Mouse (Mus musculus) gastrocnemius, adult 18-20 months (tissue): Measurements from ENCODE around the gene Gga2. TPM values are rescaled to one million over a fixed set of nuclear protein-coding genes. Genes with fewer than 3 reads are reported as not detected.

Source experiments
- DNase-seq: peaks from one replicate; pipeline ENCODE4 v3.0.0; 2021; ENCODE audit warnings: low spot score
- total RNA-seq, 2 experiments: library from RNA; stranded (reverse); gene quantifications; 2 replicates each; pipeline ENCODE4 v1.2.3; 2021

The Gga2 gene
- total RNA-seq, 2 experiments from 2014 or later, result 11.8 to 14.8 TPM

DNA sequence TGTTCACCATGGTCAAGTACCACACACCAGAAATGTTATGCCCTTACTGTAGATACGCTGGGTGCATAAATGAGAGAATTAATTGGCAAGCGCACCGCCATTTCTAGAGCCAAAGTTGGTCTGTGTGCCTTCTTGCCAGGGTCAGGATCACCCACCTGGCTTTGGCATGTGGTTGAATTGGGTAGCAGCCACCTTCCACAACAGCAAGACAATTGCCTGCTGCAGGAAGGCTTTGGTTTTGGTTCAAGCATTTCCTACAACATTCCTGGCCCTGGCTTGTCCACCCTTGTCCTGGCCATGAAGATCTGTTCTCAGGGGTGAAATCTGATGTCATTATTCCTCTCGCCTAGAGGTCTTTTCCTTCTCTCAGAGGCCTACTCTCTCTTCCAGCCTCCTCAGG is 8.7 kb downstream of the Gga2 start:
- no peak for DNase-seq

DNA sequence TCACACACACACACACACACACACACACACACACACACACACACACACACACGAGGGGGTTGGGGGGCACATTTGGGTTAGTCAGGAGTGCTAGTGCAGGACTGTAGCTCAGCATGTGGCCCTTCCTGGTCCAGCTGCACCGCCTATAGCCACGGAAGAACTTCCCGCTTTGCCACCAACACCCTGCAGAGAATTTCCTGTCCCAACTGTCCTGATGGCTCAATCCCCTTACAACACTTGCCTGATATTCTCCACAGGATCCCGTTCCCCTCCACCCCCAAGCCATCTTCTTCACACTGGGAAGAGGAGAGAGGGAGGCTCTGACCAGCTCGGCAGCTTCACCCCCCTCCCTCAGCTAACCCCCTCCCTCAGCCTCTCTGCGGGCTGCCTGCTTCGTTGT is 20.6 kb downstream of the Gga2 start:
- DNase-seq, result no peak

DNA sequence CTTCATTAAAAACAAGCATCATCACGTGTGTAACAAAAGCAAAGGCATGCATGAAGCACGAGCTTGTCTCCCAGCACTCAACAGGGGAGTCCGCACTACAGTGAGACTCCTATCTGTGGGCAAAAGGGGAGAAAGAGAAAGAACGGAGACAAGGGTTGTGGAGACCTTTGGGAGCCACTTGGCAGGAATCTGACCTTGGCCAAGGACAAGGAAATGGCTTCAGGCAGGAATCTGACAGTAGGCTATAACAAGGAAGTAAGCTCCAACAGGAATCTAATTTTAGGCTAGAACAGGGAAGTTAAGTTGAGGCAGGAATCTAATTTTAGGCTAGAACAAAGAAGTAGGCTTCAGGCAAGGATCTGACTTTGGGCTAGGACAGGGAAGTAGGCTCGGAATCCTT is 25.1 kb downstream of the Gga2 start:
- no peak for DNase-seq

DNA sequence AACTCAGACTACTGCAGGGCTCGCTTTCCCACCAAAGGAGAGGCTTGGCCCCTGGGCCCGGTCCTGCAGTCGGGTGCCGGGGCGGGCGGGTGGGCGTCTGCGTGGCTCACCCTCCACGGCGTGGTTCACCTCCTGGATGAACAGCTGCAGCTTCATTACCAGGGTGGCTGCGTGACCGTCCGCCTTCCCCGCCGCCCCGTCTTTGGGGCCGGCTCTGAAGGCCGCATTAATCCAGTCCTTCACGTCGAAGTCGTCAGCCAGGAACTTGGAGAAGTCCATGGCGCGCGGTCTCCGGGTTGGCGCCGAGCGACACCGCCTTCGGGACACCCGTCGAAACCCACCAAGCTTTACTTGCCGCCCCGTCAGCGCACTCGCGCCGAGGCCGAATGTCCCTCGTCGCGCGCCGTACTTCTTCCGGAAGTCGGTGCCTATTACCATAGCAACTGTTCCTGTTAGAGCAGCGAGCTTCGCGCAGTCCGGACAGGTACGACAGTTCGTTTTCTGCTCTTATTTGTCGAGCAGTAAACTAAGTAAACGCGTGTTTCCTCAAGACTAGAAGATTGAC is 39.6 kb downstream of the Gga2 start, which contains the start of gene Cog7:
Gene Cog7, minus strand, starts transcription at position 405 of the 565 bp plus-strand sequence.
- peak; percentile 92 for DNase-seq

DNA sequence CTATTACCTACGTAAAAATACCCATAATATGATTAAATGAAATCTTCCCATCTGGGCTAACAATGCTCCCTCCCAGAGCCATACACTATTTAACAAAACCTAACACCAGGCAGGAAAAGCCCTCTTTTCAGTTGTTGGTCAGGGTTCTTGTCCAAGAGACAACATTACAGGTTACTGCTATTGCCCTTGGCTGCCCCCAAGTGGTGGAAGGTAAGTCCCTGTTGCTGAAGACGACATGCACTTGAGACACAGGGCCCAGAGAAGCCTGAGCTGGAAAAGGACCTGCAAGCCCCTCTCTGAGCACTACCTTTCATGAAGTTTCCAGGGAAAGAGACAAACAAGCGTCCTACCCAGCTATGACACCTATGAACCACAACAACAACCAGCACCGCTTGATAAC is 46.0 kb downstream of the Gga2 start:
- peak; percentile 12 for DNase-seq

DNA sequence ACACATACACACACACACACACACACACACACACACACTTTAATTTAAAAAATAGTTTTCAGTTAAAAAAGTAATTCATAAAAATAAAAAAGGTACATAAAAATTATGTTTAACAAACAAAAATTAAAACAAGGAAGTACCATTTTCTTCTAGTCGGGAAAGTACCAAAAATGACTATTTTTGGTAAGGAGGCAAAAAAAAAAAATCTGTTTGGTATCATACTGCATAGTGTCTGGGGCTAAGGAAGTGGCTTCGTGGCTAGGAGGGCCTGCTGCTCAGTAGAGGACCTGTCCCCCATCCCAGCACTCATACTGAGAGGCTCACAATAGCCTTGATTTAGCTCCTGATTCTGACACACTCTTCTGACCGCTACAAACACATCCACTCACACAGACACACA is 49.3 kb downstream of the Gga2 start:
- no peak for DNase-seq

DNA sequence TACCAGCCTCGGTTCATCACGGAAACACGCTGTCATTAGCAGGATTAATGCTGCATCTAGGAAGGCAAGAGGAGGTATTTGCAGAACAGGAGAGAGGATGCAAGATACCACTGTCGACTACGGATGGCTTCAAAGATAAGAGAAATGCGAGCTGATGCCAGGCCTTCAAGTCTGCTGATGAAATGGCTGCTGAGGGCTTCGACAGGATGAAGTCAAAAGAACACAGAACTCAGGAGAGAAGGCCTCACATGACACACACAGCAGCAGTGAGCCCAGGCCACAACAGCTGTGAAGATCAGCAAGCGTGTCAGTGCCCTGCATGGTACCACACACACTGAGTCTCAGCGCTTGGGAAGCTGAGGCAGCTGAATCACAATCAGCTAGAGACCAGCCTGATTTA is 50.8 kb downstream of the Gga2 start:
- no peak for DNase-seq

DNA sequence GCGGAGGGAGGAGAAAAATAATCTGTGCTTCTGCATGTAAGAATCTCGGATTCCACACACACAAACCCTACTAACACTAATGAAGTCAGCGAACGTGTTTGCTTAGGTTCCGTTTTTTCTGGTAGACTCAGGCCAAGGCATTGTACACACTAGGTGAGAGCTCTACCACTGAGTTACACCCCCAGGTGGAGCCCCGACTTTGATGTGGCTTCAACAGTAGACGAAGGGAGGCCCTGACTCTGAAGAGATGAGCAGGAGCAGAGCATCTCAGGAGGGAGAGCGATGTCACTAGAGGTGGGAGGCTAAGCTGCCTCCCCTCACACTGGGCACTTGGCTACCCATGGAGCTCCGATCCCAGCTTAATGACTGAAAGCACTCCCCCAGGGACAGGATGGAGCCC is 52.2 kb downstream of the Gga2 start:
- no peak for DNase-seq

DNA sequence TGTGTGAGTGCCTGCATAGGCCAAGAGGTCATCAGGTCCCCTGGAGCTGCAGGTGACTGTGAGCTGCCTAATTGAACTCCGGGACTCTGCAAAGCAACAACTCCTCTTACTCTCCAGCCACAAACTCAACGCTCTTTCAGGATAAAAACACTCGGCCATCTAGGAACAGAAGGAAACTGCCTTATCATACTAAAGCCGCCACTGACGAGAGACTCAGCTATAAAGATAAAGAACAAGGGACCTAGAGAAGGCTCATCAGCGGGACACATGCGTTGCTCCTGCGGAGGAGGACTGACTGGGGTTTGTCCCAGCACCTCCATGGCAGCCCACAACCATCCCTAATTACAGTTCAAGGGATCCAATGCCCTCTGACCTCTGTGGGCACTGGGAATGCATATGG is 52.8 kb downstream of the Gga2 start:
- no peak for DNase-seq

DNA sequence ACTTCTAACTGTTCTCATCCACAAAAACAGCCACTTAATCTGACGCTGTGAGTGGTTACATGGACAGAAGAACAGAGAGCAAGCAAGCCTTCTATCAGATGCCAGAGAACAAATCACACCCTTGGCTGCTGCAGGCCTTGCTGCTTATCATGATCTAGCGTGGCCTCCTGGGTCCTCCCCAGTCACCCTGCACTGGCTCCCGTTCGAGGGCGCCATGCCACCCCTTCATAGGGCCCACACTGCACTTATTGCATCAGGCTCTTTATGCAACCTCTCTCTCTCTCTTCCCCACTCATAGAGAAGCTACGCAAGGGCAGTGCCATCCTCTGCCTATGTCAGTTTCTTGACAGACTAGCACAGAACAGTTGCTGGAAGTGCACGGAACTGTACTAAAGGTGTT is 54.9 kb downstream of the Gga2 start:
- no peak for DNase-seq

DNA sequence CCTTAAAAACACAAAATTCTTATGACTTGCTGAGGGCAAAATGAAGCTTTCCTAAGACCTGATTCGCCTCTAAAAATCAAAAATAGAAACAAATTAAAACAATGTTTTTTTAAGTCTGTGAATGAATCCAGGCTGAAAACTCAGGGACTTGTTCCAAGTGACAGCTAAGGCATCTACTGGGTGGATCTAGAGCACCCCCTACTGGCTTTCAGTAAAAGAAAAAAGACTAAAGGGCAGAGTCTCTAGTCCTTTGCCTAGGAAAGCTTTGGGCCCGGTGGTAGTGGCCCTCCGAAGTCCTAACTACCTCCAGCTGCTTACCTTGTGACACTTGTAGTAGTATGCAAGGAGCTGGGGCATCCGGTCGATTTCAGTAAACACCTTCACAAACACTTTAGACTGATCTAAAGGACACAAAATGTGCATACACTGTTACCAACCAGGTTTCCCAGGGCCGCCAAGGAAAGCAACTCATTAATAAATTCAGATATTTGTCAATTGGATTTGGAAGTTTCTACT is 57.1 kb downstream of the Gga2 start:
- peak; percentile 48 for DNase-seq

DNA sequence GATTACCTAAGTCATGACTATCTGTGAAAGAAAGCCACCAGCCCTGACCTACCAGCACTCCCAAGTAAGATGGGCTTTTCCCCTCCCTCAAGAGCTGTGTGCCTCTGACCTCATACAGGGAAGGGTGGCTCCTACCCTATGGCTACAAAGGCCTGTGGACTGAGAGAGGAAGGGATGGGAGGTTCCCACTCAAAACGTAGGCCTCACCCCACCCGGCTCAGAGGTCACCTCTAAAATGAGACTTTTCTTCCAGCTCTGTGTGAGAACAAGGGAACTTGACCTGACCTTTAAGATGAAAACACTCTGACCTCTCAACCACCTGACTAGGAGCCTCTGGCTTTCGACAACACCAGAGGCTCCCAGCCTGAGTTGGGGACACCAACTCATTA is 58.5 kb downstream of the Gga2 start:
- DNase-seq, result no peak

DNA sequence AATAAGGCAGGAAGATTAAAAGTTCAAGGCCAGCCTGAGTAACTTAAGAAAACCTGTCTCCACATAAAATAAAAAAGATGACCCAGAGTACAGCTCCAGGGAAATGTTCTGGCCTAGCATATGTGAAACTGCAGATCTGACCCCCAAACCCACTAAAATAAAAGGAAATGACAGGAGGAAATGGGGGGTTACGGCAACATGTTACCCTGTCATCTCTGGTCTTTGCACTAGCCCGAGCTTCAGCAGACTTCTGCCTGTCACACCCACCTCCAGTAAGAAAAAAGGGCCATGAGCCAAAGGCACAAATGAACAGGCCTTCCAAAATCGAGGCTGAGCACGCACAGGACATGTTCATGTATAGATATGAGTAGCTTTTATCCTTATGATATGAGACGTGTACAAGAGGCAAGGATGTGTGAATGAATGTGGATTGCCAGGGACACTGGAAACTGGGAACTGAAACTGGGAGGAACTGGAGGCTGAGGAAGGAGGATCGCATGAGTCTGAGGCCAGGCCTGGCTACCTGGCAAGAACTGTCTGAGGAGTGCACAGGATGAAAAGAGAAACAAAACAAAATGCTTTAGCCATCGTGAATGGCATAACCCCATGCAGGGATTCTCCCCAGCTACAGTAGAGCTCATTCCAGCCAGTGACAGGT is 59.0 kb downstream of the Gga2 start:
- no peak for DNase-seq

DNA sequence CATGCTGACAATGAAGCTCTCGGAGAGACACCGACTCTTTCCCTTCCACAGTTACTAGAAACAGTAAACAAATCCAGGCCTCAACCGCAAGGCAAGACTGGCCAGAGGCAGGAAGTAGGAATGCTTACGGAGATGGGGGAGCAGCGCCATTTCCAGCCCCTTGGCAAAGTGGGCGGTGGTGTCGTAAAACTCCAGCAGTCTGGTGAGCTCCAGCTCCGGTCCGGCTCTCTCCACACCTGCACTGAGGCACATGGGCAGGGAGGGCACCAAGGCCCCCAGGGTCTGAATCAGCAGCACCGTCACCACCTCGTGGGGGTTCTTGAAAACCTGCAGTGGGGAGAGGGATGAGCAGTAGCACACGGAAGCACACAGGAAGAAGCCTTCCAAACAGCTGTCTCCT is 65.2 kb downstream of the Gga2 start:
- DNase-seq, result no peak

DNA sequence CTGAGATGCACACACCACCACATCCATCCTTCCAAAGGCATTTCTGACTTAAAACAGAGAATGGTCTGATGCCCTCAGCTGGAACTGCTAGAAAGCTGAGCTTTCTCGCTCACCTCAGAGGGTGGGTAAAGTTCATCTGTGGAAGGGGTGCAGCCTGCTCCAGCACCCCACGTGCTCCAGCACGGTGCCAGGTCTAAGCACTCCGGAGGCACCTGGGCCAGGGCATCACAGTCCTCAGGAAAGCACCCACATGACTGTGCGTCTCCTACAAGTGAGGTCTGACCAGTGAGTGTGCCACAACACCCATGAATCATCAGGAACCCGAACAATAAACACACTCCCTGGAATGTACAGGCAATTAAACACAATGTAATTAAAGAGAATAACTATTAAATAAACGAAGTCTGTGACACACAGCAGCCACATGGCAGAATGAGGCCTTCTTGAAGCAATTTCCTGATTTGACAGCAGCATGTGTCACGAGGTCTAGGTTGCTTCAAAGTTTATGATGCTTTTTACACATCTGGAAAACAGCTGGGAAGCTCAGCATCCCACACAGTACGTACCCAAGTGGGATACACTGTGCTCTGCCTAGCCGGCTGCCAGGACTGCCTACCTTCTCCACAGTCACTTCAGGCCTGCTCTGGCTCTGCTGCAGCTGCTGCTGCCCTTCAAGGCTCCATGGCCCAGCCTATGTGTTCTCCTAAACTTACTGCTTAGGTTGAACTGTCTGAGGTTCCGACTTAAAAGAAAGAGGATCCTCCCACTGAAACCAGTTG is 65.9 kb downstream of the Gga2 start:
- no peak for DNase-seq

DNA sequence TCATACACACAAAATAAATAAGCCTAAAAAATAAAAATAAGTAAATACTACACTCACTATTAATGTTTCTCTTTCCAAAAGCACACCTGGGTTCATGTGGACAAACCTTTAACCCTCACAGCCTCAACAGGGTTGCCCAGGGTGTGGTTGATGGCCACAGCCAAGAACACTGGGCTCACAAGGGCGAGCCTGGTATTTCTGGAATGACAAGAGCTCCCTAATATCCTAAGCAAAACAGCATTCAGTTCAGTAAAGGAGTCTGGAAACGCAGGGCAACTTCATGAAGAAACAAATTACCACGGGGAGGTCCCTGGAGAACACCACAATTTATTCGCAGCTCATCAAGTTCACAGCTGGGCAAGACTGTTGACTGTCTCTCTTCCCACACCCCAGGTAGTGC is 73.5 kb downstream of the Gga2 start:
- no peak for DNase-seq

DNA sequence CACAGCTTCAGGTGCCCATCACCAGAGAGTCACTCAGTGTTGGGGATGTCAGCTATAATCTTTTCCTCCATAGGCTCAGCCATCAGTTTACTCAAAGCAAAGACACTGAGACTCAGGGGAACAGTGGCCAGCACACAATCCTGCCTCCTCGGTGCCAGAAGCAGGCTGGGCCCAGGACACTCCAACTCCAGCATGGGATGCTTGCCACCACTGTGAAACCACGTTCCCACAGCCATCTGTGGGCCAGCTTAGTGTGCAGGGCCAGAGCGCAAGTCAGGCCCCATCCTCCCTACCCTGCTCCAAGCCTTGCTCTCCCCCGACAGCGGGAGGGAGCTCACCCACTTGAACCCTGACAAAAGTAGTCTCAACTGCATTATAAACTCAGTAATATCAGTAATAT is 74.8 kb downstream of the Gga2 start:
- no peak for DNase-seq

DNA sequence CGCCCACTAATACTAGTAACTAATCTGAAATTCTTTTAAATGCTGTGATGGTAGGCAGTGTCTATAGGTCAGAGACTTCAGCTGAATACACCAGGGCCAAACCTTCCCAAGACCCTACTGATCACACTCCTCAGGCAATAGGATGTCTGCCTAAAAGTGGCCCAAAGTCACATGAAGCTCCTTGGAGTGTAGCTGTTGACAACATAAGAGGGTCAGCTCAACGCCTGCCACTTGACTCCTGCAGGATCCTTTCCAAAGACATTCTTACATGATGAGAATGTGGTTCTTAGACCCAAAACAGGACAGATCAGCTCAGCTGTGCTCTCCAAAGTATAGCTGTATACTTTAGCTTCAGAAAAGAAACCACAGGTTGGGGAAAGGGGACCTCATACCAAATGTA is 78.7 kb downstream of the Gga2 start:
- no peak for DNase-seq

DNA sequence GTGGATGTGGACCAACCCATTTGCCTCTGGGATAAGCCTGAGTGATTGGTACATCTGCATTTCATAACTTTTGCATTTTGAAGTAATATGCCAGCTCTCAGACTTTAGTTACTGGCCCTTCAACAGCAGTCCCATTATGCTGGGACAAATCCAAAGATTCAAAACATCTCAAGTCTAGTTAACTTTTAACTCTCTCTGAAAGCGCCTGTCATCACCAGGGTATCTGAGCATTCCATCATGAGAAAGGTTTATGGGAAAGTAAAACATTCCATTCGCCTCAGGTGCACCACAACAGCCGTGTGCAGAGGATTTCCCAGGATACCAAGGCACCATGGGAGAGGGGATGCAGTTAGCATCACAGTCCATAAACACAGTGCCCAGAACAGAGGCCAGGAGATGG is 79.4 kb downstream of the Gga2 start:
- no peak for DNase-seq

DNA sequence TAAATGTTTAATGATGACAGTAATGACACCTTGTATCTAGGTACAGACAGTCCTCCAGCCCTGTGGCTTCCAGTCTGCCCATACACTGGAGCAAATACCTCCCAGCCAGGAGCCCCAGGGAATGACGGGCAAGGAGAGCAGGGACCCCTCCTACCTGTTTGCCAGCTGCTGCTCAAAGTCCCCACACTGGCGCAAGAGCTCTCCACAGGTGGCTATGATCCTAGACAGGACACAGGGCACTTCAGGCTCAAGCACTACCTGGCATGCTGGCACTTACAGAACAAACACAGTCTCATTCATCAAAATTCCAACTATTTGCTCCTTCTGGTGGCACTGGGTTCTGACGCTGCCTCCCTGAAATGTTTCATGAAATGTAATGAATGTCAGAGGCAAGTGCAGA is 80.0 kb downstream of the Gga2 start:
- no peak for DNase-seq

DNA sequence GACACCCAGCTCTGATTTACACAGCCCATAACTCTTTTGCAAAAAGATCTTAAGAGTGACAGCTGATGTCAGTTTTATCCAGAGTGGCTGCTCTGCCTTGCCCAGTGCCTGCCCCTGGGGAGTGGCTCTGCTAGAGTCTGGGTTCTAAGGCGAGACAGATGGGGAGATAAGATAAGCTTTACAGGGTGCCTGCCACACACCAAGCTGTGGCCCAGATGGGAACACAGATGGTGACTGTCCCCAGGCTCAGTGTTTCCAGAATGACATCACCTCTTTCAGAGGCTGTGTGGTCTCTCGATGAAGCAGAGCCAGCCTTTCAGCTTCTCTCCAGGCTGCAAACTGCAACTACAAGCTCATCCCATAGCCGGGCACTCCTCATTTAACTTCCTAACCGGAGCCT is 81.3 kb downstream of the Gga2 start:
- no peak for DNase-seq

DNA sequence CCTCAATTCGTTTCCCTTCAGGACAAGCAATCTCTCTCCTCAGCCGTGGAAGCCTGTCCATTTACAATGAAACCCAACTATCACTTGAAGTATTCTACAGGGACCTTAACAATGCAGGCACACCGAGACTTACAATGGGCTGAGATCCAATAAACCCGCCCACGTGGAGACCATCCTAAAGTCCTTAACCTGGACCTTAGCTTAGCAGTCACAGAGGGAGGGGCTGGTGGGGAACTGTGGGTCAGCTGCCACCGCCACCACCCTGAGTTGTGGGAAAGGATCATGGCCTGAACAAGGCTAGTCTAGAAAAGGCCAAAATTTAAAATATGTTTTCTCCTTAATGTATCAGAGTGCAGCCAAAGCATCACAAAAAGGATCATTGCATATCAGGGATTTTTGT is 81.8 kb downstream of the Gga2 start:
- DNase-seq, result no peak
